Mouse (Mus musculus): Measurements from ENCODE around the gene Spats2l. TPM values are rescaled to one million over a fixed set of nuclear protein-coding genes. Genes with fewer than 3 reads are reported as not detected.

The Spats2l gene
- polyA plus RNA-seq, 1 experiment = 1.6 TPM

GRCm38 (mm10) chr1:57833145-57833544, 59.2 kb downstream of the Spats2l start:
- Histone ChIP-seq H3K4me3 (replicated peaks; ENCODE audit: control insufficient read depth, low read depth, low read length) (no peak overlapping the region), H3K27ac (ENCODE audit: control insufficient read depth, insufficient read depth, low read depth, low read length, poor library complexity) (no peak overlapping the region), H3K4me1 (ENCODE audit: control insufficient read depth, insufficient read depth, low read length) (no peaks in the 10 kb centered on the region)
- no peak for TF ChIP-seq CTCF (IDR thresholded peaks at IDR 0.05; ENCODE audit: control insufficient read depth, insufficient read depth, low read length)
- no peak for TF ChIP-seq POLR2A (IDR thresholded peaks at IDR 0.05; ENCODE audit: borderline replicate concordance, control insufficient read depth, low read depth, low read length)
- 71% methylated on average over 2 of the region's 2 CpGs for WGBS

DNA sequence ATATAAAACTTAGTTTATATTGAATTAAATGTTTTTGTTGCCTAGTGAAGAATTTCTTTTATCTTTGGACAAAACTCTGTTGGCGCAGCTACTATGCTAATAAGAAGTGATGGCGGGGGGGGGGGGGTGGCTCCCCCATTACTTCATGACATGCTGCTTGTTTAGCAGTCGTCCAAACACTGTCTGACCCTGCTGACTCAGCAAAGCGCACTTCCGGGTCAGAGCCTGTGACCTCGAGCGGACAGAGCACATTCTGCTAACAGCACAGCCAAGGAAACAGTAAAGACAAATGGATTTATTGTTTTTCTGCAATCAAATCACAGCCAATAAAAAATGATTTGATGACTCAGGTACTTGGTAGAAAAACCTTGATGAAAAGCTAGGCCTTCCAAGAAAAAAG, 61.2 kb downstream of the Spats2l start:
- WGBS = 74% methylated on average over 7 of the region's 7 CpGs
- TF ChIP-seq POLR2A (IDR thresholded peaks at IDR 0.05; ENCODE audit: borderline replicate concordance, control insufficient read depth, low read depth, low read length) = no peak
- TF ChIP-seq CTCF (IDR thresholded peaks at IDR 0.05; ENCODE audit: control insufficient read depth, insufficient read depth, low read length) = no peak

GRCm38 (mm10) chr1:57836686-57837317, 62.8 kb downstream of the Spats2l start:
- H3K27ac ChIP-seq (ENCODE audit: control insufficient read depth, insufficient read depth, low read depth, low read length, poor library complexity) = no peak overlapping the region
- TF ChIP-seq CTCF (IDR thresholded peaks at IDR 0.05; ENCODE audit: control insufficient read depth, insufficient read depth, low read length) (no peak), POLR2A (IDR thresholded peaks at IDR 0.05; ENCODE audit: borderline replicate concordance, control insufficient read depth, low read depth, low read length) (no peak)
- H3K4me1 ChIP-seq (ENCODE audit: control insufficient read depth, insufficient read depth, low read length) = no peaks in the 10 kb centered on the region
- 37% methylated on average over 5 of the region's 5 CpGs for WGBS
- H3K4me3 ChIP-seq (replicated peaks; ENCODE audit: control insufficient read depth, low read depth, low read length) = no peak overlapping the region

More for the DNA sequence above, 61.2 kb downstream of the Spats2l start:
- Histone ChIP-seq H3K4me3 (replicated peaks; ENCODE audit: control insufficient read depth, low read depth, low read length) (no peak overlapping the region), H3K4me1 (ENCODE audit: control insufficient read depth, insufficient read depth, low read length) (no peaks in the 10 kb centered on the region), H3K27ac (ENCODE audit: control insufficient read depth, insufficient read depth, low read depth, low read length, poor library complexity) (no peak overlapping the region)

GRCm38 (mm10) chr1:57839863-57840262, 65.9 kb downstream of the Spats2l start:
- Histone ChIP-seq H3K27ac (ENCODE audit: control insufficient read depth, insufficient read depth, low read depth, low read length, poor library complexity) (no peak overlapping the region; the same call in 1 of the 2 replicates), H3K4me1 (ENCODE audit: control insufficient read depth, insufficient read depth, low read length) (no peaks in the 10 kb centered on the region), H3K4me3 (replicated peaks; ENCODE audit: control insufficient read depth, low read depth, low read length) (no peak overlapping the region)
- TF ChIP-seq POLR2A (IDR thresholded peaks at IDR 0.05; ENCODE audit: borderline replicate concordance, control insufficient read depth, low read depth, low read length) (no peak), CTCF (IDR thresholded peaks at IDR 0.05; ENCODE audit: control insufficient read depth, insufficient read depth, low read length) (no peak)
- 32% methylated on average over 6 of the region's 6 CpGs for WGBS

- TF ChIP-seq POLR2A (IDR thresholded peaks at IDR 0.05; ENCODE audit: borderline replicate concordance, control insufficient read depth, low read depth, low read length) (no peak), CTCF (IDR thresholded peaks at IDR 0.05; ENCODE audit: control insufficient read depth, insufficient read depth, low read length) (no peak)
- Histone ChIP-seq H3K4me1 (ENCODE audit: control insufficient read depth, insufficient read depth, low read length) (no peaks in the 10 kb centered on the region), H3K4me3 (replicated peaks; ENCODE audit: control insufficient read depth, low read depth, low read length) (no peak overlapping the region), H3K27ac (ENCODE audit: control insufficient read depth, insufficient read depth, low read depth, low read length, poor library complexity) (no peak overlapping the region)
- WGBS = 80% methylated on average over 9 of the region's 9 CpGs
Observed at GRCm38 (mm10) chr1:57845054-57845722, 71.2 kb downstream of the Spats2l start.

DNA sequence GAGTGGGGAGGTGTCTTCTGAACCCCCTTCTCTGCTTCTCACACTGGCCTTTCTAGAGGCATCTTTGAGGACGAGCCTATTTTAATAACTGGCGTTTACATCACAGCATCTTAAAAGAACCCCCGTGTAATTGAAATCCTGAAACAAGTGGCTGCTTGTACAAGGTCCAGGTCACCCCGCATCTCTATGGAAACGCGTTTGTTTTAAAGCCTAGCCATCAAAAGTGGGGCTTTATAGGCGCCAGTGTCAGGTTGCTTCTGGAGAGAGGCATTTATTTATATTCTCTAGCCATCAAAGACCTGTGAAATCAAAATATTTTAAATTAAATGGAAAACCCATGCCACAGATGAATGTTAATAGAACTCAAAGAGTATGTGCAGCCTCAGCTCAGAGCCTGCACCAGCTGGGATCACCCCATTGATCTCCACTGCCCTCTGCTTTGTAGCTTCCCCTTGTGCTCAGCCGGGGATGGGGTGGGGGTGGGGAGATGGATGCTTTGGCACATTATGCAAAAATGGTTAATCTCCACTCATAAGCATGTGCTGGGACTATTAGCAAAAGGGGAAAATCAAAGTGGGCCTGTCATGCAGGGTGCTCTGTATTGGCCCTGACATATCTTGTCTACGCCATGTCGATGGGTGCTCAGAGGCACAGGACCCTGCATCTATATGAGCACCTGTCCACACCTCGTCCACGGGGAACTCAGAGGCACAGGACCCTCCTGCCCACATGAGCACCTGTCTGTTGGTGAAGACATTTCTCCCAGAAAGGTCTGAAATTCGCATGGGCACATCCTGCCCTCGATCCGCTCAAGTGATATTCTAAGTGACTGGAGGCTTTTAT, 73.1 kb downstream of the Spats2l start:
- 84% methylated on average over 15 of the region's 15 CpGs for WGBS
- no peak for TF ChIP-seq CTCF (IDR thresholded peaks at IDR 0.05; ENCODE audit: control insufficient read depth, insufficient read depth, low read length)
- TF ChIP-seq POLR2A (IDR thresholded peaks at IDR 0.05; ENCODE audit: borderline replicate concordance, control insufficient read depth, low read depth, low read length) = no peak
- no peak overlapping the region for H3K4me3 ChIP-seq (replicated peaks; ENCODE audit: control insufficient read depth, low read depth, low read length)
- no peak overlapping the region for H3K27ac ChIP-seq (ENCODE audit: control insufficient read depth, insufficient read depth, low read depth, low read length, poor library complexity)
- no peaks in the 10 kb centered on the region for H3K4me1 ChIP-seq (ENCODE audit: control insufficient read depth, insufficient read depth, low read length)

DNA sequence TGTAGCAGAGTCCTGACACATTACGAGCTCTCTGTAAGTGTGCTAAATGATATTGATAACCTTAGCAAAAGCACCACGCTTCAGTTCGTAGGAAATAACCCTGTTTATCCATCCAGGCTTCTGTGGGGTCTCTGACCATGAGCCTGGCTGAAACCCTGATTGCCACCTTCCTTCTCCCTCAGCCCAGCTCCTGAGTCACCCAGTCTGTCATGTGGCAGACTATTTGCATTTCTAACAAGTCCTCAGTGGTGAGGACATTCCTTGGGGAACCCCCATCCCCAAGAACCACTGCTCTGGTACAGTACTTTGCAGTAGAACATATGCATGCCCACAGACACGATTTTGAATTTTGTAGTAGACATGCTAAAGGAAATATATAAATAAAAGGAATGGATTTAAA, 75.1 kb downstream of the Spats2l start:
- TF ChIP-seq POLR2A (IDR thresholded peaks at IDR 0.05; ENCODE audit: borderline replicate concordance, control insufficient read depth, low read depth, low read length) (no peak), CTCF (IDR thresholded peaks at IDR 0.05; ENCODE audit: control insufficient read depth, insufficient read depth, low read length) (no peak)
- H3K27ac ChIP-seq (ENCODE audit: control insufficient read depth, insufficient read depth, low read depth, low read length, poor library complexity) = no peak overlapping the region
- H3K4me1 ChIP-seq (ENCODE audit: control insufficient read depth, insufficient read depth, low read length) = no peaks in the 10 kb centered on the region
- H3K4me3 ChIP-seq (replicated peaks; ENCODE audit: control insufficient read depth, low read depth, low read length) = no peak overlapping the region
- 66% methylated on average over 4 of the region's 4 CpGs for whole genome bisulfite sequencing

DNA sequence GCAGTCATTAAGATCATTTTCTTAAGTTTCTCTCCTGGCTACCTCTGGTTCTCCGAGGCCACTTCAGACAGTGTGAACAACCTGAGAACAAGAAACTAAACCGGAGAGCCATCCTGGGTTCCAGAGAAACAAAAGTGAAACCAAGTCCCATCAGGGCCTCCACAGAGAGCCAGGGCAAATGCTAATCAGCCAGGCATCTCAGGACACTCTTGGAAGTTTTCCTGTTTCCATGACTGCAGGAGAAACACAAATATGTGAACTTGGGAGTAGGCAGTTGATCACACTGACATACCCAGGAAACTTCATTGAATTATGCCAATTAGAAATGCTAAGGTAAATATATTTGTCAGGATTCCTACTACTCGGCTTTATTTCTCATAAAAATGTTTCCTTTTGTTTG, 76.0 kb downstream of the Spats2l start:
- TF ChIP-seq CTCF (IDR thresholded peaks at IDR 0.05; ENCODE audit: control insufficient read depth, insufficient read depth, low read length) (no peak), POLR2A (IDR thresholded peaks at IDR 0.05; ENCODE audit: borderline replicate concordance, control insufficient read depth, low read depth, low read length) (no peak)
- WGBS = 53% methylated on average over 3 of the region's 3 CpGs
- H3K27ac ChIP-seq (ENCODE audit: control insufficient read depth, insufficient read depth, low read depth, low read length, poor library complexity) = no peak overlapping the region
- no peak overlapping the region for H3K4me3 ChIP-seq (replicated peaks; ENCODE audit: control insufficient read depth, low read depth, low read length)
- H3K4me1 ChIP-seq (ENCODE audit: control insufficient read depth, insufficient read depth, low read length) = no peaks in the 10 kb centered on the region

All from bone marrow, adult 2 months (tissue).